Mouse (Mus musculus): ENCODE results near the gene Knstrn. TPM values are rescaled to one million over a fixed set of nuclear protein-coding genes. Genes with fewer than 3 reads are reported as not detected.

The Knstrn gene
- 10 to 100 TPM in 1 of 2 experiments, 1 to 10 TPM in 1; 9.2 to 14.6 TPM for polyA plus RNA-seq (2017; shearing (Covaris generic))

DNA sequence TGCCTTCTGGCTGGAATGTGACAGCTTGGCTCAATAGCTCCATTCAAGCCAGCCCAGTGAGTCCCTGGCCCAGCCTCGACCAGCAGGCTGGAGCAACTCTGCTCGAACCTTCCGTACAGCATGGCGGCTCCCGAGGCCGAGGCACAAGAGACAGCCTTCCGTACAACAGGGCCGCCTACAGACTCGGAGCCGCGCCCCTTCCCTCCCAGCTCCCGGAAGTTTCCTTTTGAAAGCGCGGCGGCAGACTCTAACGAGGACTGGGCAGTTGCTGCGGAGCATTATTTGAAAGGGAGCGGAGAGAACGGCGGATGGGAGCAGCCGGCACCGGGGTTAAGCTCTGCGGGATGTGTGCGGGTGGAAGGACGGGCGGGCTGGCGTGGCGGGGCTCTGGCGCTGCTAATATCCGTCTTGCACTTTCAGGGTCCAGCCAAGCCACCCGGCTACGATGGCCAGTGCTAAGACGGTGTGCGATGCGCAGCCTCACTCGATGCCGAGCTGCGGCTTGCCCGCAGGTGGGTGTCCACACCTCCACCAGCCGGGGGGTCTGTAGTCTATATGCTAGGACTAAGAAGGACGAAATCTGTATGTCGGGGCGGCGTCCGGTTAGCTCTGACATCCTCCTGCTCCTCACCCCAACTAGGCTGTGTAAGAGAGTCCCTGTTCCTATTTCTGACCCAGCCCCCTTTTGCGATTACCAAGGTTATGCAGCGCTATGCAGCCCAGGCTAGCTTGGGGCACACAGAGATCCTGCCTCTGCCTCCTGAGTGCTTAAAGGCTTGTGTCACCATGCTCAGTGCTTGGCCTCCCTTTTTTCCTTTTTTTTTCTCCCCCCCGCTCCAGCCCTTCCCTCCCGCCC, at the start of gene Knstrn:
Knstrn (plus strand) TSS at position 23 of the 856 bp plus-strand sequence.

DNA sequence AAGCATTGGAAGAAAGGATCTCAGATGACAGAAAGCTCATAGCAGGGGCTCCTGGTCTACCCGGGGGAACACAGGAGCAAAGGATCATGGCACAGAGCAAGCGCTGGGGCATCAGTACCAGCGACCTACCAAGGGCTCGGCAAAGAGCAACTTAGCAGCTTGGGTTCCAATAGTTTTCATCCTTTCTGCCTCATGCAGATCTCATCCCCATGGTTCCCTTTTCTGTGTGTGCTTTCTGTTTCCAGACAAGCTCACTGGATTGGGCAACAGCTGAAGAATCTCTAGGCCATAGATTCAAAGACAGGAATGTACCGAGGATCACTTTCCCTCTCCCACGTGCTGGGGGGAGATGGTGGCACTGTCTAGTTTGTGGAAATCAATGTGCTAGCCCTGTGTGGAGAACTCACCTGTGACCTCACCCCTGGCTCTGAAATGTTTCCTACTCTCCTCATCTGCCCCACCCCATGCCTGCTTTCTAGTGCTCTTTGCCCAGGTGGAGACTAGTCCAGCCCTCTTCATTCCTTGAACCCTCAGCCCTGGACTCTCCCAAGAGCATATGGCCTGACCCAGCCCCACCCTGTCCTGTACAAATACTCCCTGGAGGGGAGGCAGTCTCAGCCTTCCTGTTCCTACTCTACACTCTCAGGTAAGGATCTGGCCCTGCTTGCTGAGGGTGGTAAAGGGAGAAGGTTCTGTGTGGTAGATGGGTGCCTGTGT, 41.5 kb upstream of the Knstrn start, which contains the start of gene Phgr1:
Phgr1 (plus strand) TSS at position 612 of the 717 bp plus-strand sequence.

GRCm38 (mm10) chr2:118779504-118780480, 34.0 kb upstream of the Knstrn start, which contains the start of gene Disp2:
Disp2 (plus strand) TSS chr2:118779719.

DNA sequence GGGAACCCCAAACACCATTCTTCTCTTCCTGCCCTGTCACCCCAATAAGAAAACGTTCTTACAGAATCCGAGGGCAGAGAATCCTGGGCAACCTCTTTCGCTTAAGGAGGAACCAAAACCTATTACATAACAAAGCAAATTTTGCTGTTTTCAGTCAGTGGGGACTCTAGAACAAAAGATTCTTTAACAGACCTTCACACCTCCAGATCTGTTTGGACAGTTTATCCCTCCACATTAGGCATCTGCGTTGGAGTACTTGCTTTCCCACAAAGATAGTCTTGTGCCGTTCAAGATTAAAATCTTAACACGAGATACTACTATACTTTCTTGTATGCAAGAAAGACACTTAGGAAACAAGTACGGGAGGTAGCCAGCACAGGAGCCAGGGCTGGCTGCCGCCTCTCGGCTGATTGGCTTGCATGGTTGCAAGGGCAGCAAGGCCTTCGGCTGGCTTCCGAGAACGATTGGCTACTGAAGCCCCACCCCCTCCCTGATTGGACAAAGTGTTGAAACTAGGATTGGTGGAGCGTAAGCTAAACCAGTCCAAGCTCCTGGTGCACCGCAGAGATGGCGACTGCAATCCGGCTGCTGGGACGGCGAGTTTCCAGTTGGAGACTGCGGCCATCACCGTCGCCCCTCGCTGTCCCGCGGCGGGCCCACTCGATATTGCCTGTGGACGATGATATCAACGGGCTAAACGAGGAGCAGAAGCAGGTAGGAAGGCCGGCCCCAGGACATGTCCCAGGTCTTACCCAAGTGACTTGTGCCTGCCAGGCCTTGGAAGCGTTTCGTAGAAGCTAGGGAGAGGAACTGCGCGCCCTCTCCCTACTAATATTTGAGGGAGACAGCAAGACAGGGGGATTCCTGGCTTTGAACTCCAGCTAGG, 47.9 kb downstream of the Knstrn start, which contains the start of gene Ivd:
Ivd (plus strand) TSS at position 501 of the 886 bp plus-strand sequence.

DNA sequence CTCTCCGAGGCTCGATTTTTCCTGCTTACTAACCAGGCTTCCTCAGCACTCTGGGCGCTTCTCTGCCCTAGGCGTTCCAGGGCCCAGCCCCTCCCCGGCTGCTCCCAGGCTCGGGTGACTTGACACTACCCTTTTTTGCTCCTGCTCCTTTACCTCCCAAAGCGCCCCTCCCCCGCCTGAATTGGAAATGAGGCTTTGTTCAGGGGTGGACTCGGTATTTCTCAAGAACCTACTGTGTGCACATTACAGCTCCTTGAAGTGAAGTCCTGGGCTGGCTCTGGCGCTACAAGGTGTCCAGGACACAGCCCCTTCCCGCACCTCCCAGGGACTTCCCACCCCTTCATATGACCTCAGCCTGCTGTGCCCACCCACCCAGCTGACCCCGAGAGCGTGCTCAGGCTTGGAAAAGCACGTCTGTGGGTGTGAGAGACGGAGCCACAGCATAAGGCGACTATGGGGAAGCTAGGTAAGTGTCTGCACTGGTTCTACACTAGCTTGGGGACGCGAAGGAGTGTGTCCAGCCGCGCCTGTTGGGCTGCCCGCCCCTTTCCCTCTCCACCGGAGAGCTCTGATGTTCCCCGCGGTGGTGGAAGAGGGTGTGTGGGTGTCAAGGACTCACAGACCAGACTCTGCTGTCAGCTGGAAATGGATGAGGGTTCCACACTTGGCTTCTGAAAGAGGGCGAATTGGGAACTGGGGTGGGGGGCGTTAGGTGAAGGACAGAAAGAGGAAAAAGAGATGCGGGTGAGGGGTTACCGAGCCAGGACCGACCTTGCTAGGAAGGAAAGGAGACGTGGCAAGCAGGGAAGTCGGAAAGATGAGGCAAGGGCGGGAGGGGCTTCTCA, 86.4 kb downstream of the Knstrn start, which contains the start of gene Bahd1:
Bahd1 (plus strand) TSS at position 397 of the 845 bp plus-strand sequence.

Other genes with a start within 250 kb of the Knstrn start
- gene Bub1b, start 215.8 kb upstream of the Knstrn start, polyA plus RNA-seq (2017; shearing (Covaris generic)): 1 to 10 TPM; 1.6 to 2.4 TPM
- gene Pak6, start 150.7 kb upstream of the Knstrn start, polyA plus RNA-seq (2017; shearing (Covaris generic)): 1 to 10 TPM in 1 of 2 experiments, under 1 TPM in 1; 0.98 to 4.6 TPM
- not detected for gene Ankrd63, start 110.0 kb upstream of the Knstrn start, polyA plus RNA-seq (2017; shearing (Covaris generic))
- 10 to 100 TPM; 43.8 to 46.0 TPM for gene Plcb2, start 85.6 kb upstream of the Knstrn start, polyA plus RNA-seq (2017; shearing (Covaris generic))
- 10 to 100 TPM; 11.0 to 14.9 TPM for gene Inafm2, start 68.2 kb upstream of the Knstrn start, polyA plus RNA-seq (2017; shearing (Covaris generic))
- under 1 TPM in 1 of 2 experiments, not detected in 1; 0.07 TPM for gene Ccdc9b, start 51.3 kb upstream of the Knstrn start, polyA plus RNA-seq (2017; shearing (Covaris generic))
- not detected for gene Phgr1, start 41.2 kb upstream of the Knstrn start, polyA plus RNA-seq (2017; shearing (Covaris generic))
- 1 to 10 TPM in 1 of 2 experiments, under 1 TPM in 1; 0.18 to 4.6 TPM for gene Disp2, start 34.3 kb upstream of the Knstrn start, polyA plus RNA-seq (2017; shearing (Covaris generic))
- 10 to 100 TPM; 60.4 to 62.3 TPM for gene Ivd, start 48.0 kb downstream of the Knstrn start, polyA plus RNA-seq (2017; shearing (Covaris generic))
- 10 to 100 TPM; 18.1 to 22.5 TPM for gene Bahd1, start 86.4 kb downstream of the Knstrn start, polyA plus RNA-seq (2017; shearing (Covaris generic))
- gene Chst14, start 112.5 kb downstream of the Knstrn start, polyA plus RNA-seq (2017; shearing (Covaris generic)): 1 to 10 TPM; 4.5 to 7.9 TPM
- gene Ccdc32, start 215.4 kb downstream of the Knstrn start, polyA plus RNA-seq (2017; shearing (Covaris generic)): 10 to 100 TPM; 20.8 to 30.6 TPM
- gene Rpusd2, start 220.8 kb downstream of the Knstrn start, polyA plus RNA-seq (2017; shearing (Covaris generic)): 1 to 10 TPM; 1.2 to 3.8 TPM
- under 1 TPM; 0.52 to 0.94 TPM for gene Knl1, start 233.1 kb downstream of the Knstrn start, polyA plus RNA-seq (2017; shearing (Covaris generic))